Mouse (Mus musculus): ENCODE measurements around the gene Clec4a2. TPM values are rescaled to one million over a fixed set of nuclear protein-coding genes. Genes with fewer than 3 reads are reported as not detected.
"Not testable (repeated sequence)": the region's sequence is repeated elsewhere in the genome, so short reads cannot be mapped to it uniquely, and the experiment has no call there.

Gene Clec4a2
- total RNA-seq (2014; rRNA removed): 0.57 and 0.77 TPM in 2 replicates
- polyA plus RNA-seq (2015; fragmentation: Nextera tagmentation; extraction: Ambion mirVana): 1.2 and 1.3 TPM in 2 replicates

DNA sequence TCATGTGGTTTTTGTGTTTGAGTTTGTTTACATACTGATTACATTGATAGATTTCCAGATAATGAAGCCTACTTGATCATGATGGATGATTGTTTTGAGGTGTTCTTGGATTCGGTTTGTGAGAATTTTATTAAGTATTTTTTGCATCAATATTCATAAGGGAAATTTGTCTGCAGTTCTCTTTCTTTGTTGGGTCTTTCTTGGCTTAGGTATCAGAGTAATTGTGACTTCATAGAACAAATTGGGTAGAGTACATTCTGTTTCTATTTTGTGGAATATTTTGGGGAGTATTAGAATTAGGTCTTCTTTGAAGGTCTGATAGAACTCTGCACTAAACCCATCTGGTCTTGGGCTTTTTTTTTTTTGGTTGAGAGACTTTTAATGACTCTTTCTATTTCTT, at the start of gene Clec4a2:
Gene Clec4a2 (plus strand): TSS at position 301 of the 400 bp plus-strand sequence.
- H3K27me3 ChIP-seq (ENCODE audit: insufficient read depth, low read length); H3K4me2 ChIP-seq (ENCODE audit: low read depth); DNase-seq; H3K36me3 ChIP-seq (ENCODE audit: insufficient read depth); H3K9me3 ChIP-seq (ENCODE audit: low read length); H3K27ac ChIP-seq (ENCODE audit: low read depth, low read length); H3K4me1 ChIP-seq (ENCODE audit: insufficient read depth); H3K4me3 ChIP-seq (ENCODE audit: low read depth, low read length); H3K9ac ChIP-seq; ATAC-seq: not testable (repeated sequence)
- WGBS: 74% methylated on average over 1 of the region's 1 CpGs

DNA sequence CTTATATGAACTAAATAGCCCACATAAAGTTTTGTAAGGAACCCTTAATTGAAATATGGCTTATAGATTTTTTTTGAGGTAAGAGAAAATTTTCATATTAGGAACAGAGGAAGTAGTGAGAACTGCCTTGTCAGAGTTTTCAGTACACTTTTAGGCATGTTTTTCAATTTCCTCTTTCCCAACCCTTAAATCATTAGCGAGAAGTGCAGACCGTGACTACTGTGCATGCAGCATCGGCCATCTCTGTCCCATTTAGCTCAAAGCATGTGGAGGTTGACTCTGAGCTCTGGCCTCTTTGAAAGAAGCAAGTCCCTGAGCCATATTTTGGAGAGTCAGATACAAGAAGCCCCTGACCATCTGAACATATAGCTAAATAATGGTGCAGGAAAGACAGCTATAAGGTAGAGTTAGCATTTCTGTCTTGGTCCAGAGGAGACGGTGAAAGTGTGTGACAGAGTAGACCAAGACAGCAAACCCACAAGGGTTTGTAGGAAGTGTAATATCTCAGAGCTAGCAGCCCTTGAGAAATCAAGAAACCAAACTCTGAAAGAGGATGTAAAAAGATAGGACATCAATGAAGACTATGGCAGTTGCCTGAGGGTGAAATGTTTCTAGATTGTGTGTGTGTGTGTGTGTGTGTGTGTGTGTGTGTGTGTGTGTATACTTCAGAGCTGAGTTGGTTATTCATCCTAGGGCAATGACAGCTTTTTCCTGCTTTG, 10.9 kb upstream of the Clec4a2 start:
- TF ChIP-seq CTCF (IDR thresholded peaks at IDR 0.05; ENCODE audit: low read depth): no peak
- ATAC-seq (no peak), DNase-seq (no peak)
- H3K9me3 ChIP-seq (ENCODE audit: low read length): no peaks in the 10 kb centered on the region
- no peak overlapping the region for H3K9ac ChIP-seq
- H3K4me2 ChIP-seq (ENCODE audit: low read depth): no peak overlapping the region
- H3K36me3 ChIP-seq (ENCODE audit: insufficient read depth): no peaks in the 10 kb centered on the region
- H3K4me1 ChIP-seq (ENCODE audit: insufficient read depth): no peaks in the 10 kb centered on the region
- H3K27me3 ChIP-seq (ENCODE audit: insufficient read depth, low read length): no peaks in the 10 kb centered on the region
- no peak overlapping the region for H3K27ac ChIP-seq (ENCODE audit: low read depth, low read length)
- no peak overlapping the region for H3K4me3 ChIP-seq (ENCODE audit: low read depth, low read length)
- WGBS: 88% methylated on average over 4 of the region's 4 CpGs

- no peak overlapping the region for H3K27ac ChIP-seq (ENCODE audit: low read depth, low read length)
- TF ChIP-seq CTCF (IDR thresholded peaks at IDR 0.05; ENCODE audit: low read depth): no peak
- no peak overlapping the region for H3K4me2 ChIP-seq (ENCODE audit: low read depth)
- 79% methylated on average over 3 of the region's 3 CpGs for WGBS
- H3K27me3 ChIP-seq (ENCODE audit: insufficient read depth, low read length): no peaks in the 10 kb centered on the region
- H3K9me3 ChIP-seq (ENCODE audit: low read length): no peaks in the 10 kb centered on the region
- ATAC-seq: no peak
- no peak overlapping the region for H3K4me3 ChIP-seq (ENCODE audit: low read depth, low read length)
- H3K36me3 ChIP-seq (ENCODE audit: insufficient read depth): no peaks in the 10 kb centered on the region
- H3K9ac ChIP-seq: no peak overlapping the region
- no peak for DNase-seq
- no peaks in the 10 kb centered on the region for H3K4me1 ChIP-seq (ENCODE audit: insufficient read depth)
Measured at GRCm38 (mm10) chr6:123123195-123123594, 17.0 kb downstream of the Clec4a2 start.

GRCm38 (mm10) chr6:123127173-123127572, 20.9 kb downstream of the Clec4a2 start:
- DNase-seq (no peak), ATAC-seq (no peak)
- no peak overlapping the region for H3K27ac ChIP-seq (ENCODE audit: low read depth, low read length)
- H3K9ac ChIP-seq: no peak overlapping the region
- H3K27me3 ChIP-seq (ENCODE audit: insufficient read depth, low read length): no peaks in the 10 kb centered on the region
- no peak for TF ChIP-seq CTCF (IDR thresholded peaks at IDR 0.05; ENCODE audit: low read depth)
- no peaks in the 10 kb centered on the region for H3K4me1 ChIP-seq (ENCODE audit: insufficient read depth)
- 60% methylated on average over 1 of the region's 1 CpGs for WGBS
- H3K36me3 ChIP-seq (ENCODE audit: insufficient read depth): no peaks in the 10 kb centered on the region
- H3K9me3 ChIP-seq (ENCODE audit: low read length): no peaks in the 10 kb centered on the region
- no peak overlapping the region for H3K4me3 ChIP-seq (ENCODE audit: low read depth, low read length)
- H3K4me2 ChIP-seq (ENCODE audit: low read depth): no peak overlapping the region

DNA sequence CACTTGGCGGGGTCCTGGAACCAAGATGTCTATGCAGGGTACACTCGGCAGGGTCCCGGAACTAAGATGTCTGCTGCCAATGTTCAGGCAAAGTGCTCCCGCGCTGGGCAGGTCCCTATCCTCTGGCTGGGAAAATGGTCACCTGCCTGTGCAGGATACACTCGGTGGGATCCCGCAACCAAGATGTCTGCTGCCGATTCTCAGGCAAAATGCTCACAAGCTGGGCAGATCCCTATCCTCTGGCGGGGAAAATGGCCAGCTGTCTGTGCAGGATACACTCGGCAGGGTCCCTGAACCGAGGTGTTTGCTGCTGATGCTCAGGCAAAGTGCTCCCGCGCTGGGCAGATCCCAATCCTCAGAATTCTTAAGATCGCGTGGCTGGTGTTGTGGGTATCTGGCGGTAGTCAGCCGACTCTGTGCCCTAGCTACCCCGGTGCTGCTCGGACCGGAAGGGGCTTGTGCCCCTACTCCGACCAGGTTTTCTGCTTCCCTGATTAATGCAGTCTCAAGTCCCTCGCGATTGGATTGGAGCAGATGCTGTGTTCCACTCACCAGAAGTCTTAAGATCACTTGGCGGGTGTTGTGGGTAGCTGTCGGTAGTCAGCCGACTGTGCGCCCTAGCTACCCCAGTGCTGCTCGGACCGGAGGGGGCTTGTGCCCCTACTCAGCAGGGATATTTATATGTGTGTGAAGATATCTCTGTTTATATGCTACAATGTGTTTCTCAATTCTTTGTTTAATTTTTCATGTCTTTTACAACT, 31.7 kb downstream of the Clec4a2 start:
- ATAC-seq; DNase-seq; H3K9me3 ChIP-seq (ENCODE audit: low read length); H3K4me3 ChIP-seq (ENCODE audit: low read depth, low read length); H3K36me3 ChIP-seq (ENCODE audit: insufficient read depth); H3K4me2 ChIP-seq (ENCODE audit: low read depth); H3K27me3 ChIP-seq (ENCODE audit: insufficient read depth, low read length); H3K27ac ChIP-seq (ENCODE audit: low read depth, low read length); H3K9ac ChIP-seq; H3K4me1 ChIP-seq (ENCODE audit: insufficient read depth): not testable (repeated sequence)
- WGBS: 81% methylated on average over 29 of the region's 29 CpGs

DNA sequence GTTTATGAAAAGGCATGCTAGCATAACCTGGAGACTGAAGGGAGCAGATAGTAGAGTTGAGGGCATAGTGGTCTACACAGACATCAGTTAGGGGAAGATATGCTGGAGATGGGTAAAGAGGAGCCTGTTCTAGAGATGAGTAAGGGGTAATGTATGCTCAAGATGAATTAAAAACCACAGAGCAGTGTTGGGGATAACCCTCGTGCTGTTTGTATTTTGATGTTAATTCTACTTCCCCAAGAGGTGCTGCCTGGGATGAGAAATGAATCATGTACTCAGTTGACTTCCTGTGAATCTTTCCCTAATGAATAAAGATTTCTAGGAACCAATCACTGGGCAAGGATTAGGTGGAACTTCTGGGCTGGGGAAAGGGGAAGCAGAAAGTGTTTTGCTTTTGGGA, 63.9 kb downstream of the Clec4a2 start:
- Histone ChIP-seq H3K4me2 (ENCODE audit: low read depth) (no peak overlapping the region), H3K9ac (no peak overlapping the region), H3K9me3 (ENCODE audit: low read length) (no peaks in the 10 kb centered on the region), H3K4me3 (ENCODE audit: low read depth, low read length) (no peak overlapping the region), H3K27me3 (ENCODE audit: insufficient read depth, low read length) (no peaks in the 10 kb centered on the region), H3K4me1 (ENCODE audit: insufficient read depth) (no peaks in the 10 kb centered on the region), H3K27ac (ENCODE audit: low read depth, low read length) (no peak overlapping the region), H3K36me3 (ENCODE audit: insufficient read depth) (no peaks in the 10 kb centered on the region)
- no peak for TF ChIP-seq CTCF (IDR thresholded peaks at IDR 0.05; ENCODE audit: low read depth)
- ATAC-seq (no peak), DNase-seq (no peak)
- WGBS: 44% methylated on average over 1 of the region's 1 CpGs

DNA sequence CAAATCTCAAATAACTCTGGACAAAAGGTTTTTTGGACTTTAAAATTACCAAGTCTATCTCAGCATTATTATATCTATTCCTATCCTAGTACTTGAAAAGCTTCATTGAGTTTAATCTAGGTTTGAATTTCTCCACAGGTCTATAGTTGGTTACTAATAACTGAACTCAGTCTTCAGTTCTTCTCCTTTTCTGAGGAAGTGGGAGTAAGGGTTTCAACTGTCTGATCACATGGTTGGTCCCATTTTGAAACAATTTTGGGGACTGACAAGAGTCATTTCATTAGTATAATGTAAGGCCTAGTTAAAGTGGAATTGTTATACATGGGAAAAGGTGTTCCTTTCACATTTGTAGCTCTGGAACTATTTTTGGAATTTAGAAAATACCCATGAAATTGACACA, 64.8 kb downstream of the Clec4a2 start:
- H3K4me2 ChIP-seq (ENCODE audit: low read depth): no peak overlapping the region
- no peak for ATAC-seq
- no peaks in the 10 kb centered on the region for H3K4me1 ChIP-seq (ENCODE audit: insufficient read depth)
- H3K36me3 ChIP-seq (ENCODE audit: insufficient read depth): no peaks in the 10 kb centered on the region
- no peak overlapping the region for H3K9ac ChIP-seq
- H3K9me3 ChIP-seq (ENCODE audit: low read length): no peaks in the 10 kb centered on the region
- TF ChIP-seq CTCF (IDR thresholded peaks at IDR 0.05; ENCODE audit: low read depth): no peak
- H3K4me3 ChIP-seq (ENCODE audit: low read depth, low read length): no peak overlapping the region
- no peak overlapping the region for H3K27ac ChIP-seq (ENCODE audit: low read depth, low read length)
- no peak for DNase-seq
- no peaks in the 10 kb centered on the region for H3K27me3 ChIP-seq (ENCODE audit: insufficient read depth, low read length)
